Mouse (Mus musculus) T-helper 1 cell (primary cell): ENCODE results near the gene Tex45.

Experiments used
- in situ Hi-C: fragments of 300-600 bp; cut with MboI, MseI; formaldehyde crosslinking; loops from one replicate; pipeline ENCODE4 v1.15.1; 2025; ENCODE audit warnings: high pct_unique_total_duplicates

Gene Tex45

DNA sequence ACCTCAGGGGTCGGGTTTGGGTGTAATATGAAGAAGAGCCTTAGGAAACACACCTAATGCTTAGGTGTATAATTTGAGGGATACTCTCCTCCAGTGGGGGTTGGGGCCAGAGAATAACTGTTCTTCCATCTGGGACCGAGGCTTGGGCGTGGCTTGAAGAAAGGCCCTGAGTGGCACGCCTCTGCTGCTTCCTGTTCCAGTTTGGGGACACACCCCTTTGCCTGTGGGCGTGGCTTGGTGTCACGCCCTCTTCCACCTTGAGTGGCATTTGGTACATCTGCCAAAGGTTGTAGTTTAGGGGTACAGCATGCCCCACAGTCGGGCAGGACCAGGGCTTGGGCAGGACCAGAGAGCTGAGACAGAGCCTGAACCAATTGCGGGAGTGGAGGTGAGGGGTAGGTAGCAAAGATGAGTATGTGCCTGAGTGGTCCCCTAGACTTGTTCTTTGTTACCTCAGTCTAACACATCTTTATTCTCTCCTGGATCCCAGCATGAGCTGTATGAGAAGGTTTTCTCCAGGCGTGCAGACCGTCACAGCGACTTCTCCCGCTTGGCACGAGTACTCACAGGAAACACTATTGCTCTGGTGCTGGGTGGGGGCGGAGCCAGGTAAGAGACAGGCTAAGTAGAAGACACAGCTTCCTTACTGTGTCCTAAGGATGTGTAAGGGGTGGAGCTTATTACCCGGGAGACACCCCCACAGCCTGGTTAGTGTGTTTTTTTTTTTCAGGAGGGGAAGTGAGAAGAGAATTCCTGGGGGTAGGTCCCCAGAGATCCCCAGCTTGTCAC, 65.6 kb downstream of the Tex45 start:
- in situ Hi-C loops, result no loop called here
